Mouse (Mus musculus) olfactory bulb, adult 2 months (tissue): ENCODE data around the gene Anpep.

Source experiments
- CTCF ChIP-seq: fragments of 200-500 bp; IDR thresholded peaks from 2 replicates; pipeline ENCODE4 v1.5.1; 2012; ENCODE audit warnings: low read depth, mild to moderate bottlenecking, low read length, moderate library complexity; ENCODE audit not compliant: insufficient read depth
- POLR2A ChIP-seq: fragments of 200-500 bp; IDR thresholded peaks from 2 replicates; pipeline ENCODE4 v1.6.1; 2012; ENCODE audit warnings: mild to moderate bottlenecking, low read depth, low read length, moderate library complexity; ENCODE audit not compliant: insufficient read depth

- TF ChIP-seq CTCF: no peak
- no peak for TF ChIP-seq POLR2A
Measured at GRCm38 (mm10) chr7:79798606-79799005, 62.3 kb downstream of the Anpep start.
